ENCODE assay signal across 1 mouse cellular context in genomic region chr11:26640314-26640785, GRCm38 (mm10).
A peak's percentile ranks its signal among the peaks of the same experiment; 100 is the strongest.
TF ChIP-seq lines count a peak whose summit lies in the region.

No protein-coding gene starts in this region.

TF ChIP-seq in CH12.LX, 34 proteins besides CTCF, POLR2A, EP300 and RAD21 (continued from another document):
- TF ChIP-seq ETS1 (conservative IDR thresholded peaks at IDR 0.05; ENCODE audit: low read depth, low read length) (peak; percentile 100), E2F4 (IDR thresholded peaks at IDR 0.05; ENCODE audit: insufficient replicate concordance, low read depth, low read length) (0 out of 2 replicates have a peak, but pooled peaks have one; percentile 67), MYC (IDR thresholded peaks at IDR 0.05; ENCODE audit: low read depth, low read length) (peak; percentile 97), TBP (conservative IDR thresholded peaks at IDR 0.05; ENCODE audit: low read depth, low read length) (peak; percentile 85), ZMIZ1 (IDR thresholded peaks at IDR 0.05; ENCODE audit: low read depth, low read length) (peak; percentile 79; the same call in 1 of the 2 replicates), KAT2A (IDR thresholded peaks at IDR 0.05; ENCODE audit: insufficient replicate concordance, low read length) (no peak), UBTF (IDR thresholded peaks at IDR 0.05; ENCODE audit: low read depth, low read length) (no peak), CHD2 (IDR thresholded peaks at IDR 0.05; ENCODE audit: low read length) (peak; percentile 87), MAX (IDR thresholded peaks at IDR 0.05; ENCODE audit: low read length) (peak; percentile 91), MEF2A (IDR thresholded peaks at IDR 0.05; ENCODE audit: borderline replicate concordance, low read depth, low read length) (peak; percentile 99), JUN (IDR thresholded peaks at IDR 0.05; ENCODE audit: insufficient read depth, low read depth, low read length) (peak; percentile 99), RCOR1 (conservative IDR thresholded peaks at IDR 0.05; ENCODE audit: low read depth, low read length) (peak; percentile 100), SMC3 (IDR thresholded peaks at IDR 0.05; ENCODE audit: low read depth, low read length) (no peak), PAX5 (IDR thresholded peaks at IDR 0.05; ENCODE audit: low read length) (no peak), ZKSCAN1 (IDR thresholded peaks at IDR 0.05; ENCODE audit: borderline replicate concordance, low read depth, low read length) (no peak), USF1 (IDR thresholded peaks at IDR 0.05; ENCODE audit: low read depth, low read length) (no peak), TCF12 (IDR thresholded peaks at IDR 0.05; ENCODE audit: low read depth, low read length) (peak; percentile 96), MAFK (IDR thresholded peaks at IDR 0.05; ENCODE audit: insufficient replicate concordance, low read length) (peak; percentile 94), IRF4 (IDR thresholded peaks at IDR 0.05; ENCODE audit: low read depth, low read length) (peak; percentile 100), SIN3A (IDR thresholded peaks at IDR 0.05; ENCODE audit: low read length) (peak; percentile 90), POLR2AphosphoS2 (IDR thresholded peaks at IDR 0.05; ENCODE audit: low read depth, low read length) (no peak)
TF ChIP-seq in CH12.LX: peak in this region for 24.
